23 mouse cellular contexts compared by ENCODE assay signal in genomic region chr2:57396061-57396460, GRCm38 (mm10).
DNase-seq lines count a peak whose midpoint lies in the region; ATAC-seq lines count a peak whose summit lies in the region.
"Had no signal": no experiment of that assay in that cellular context is flagged by ENCODE, and none has a peak within 500 bp of the region (broad histone marks: within the 10 kb centered on the region; RNA-seq: fewer than 3 reads in every experiment).

No protein-coding gene starts in this region.

- no peak overlapping the region for H3K27ac ChIP-seq in kidney, embryonic 16.5 days (ENCODE audit: low read length)
- no peak overlapping the region for H3K27ac ChIP-seq in forebrain, embryonic 12.5 days
- H3K27ac ChIP-seq: embryonic facial prominence, embryonic 15.5 days; forebrain, embryonic 10.5 days; forebrain, embryonic 15.5 days; heart, embryonic 15.5 days; hindbrain, embryonic 14.5 days had no signal

- no peak overlapping the region for H3K4me3 ChIP-seq in kidney, embryonic 16.5 days (ENCODE audit: low read length)
- no peak overlapping the region for H3K4me3 ChIP-seq in forebrain, embryonic 12.5 days (replicated peaks)
- H3K4me3 ChIP-seq: embryonic facial prominence, embryonic 15.5 days; erythroblast, embryonic 14.5 days; forebrain, embryonic 10.5 days; forebrain, embryonic 15.5 days; heart, embryonic 15.5 days had no signal

- no peaks in the 10 kb centered on the region for H3K27me3 ChIP-seq in kidney, embryonic 16.5 days (ENCODE audit: insufficient read depth, low read length)
- H3K27me3 ChIP-seq in forebrain, embryonic 12.5 days = no peaks in the 10 kb centered on the region
- H3K27me3 ChIP-seq: CH12.LX; embryonic facial prominence, embryonic 15.5 days; forebrain, embryonic 15.5 days; heart, embryonic 15.5 days had no signal

- intact Hi-C loops in left cerebral cortex, postnatal 4 days (cut with DNase I) = no loop called here
- intact Hi-C loops in left cerebral cortex, postnatal 25 days (cut with DNase I) = no loop called here

- H3K36me3 ChIP-seq in kidney, embryonic 16.5 days (ENCODE audit: insufficient read depth, low read length) = no peaks in the 10 kb centered on the region
- no peaks in the 10 kb centered on the region for H3K36me3 ChIP-seq in forebrain, embryonic 12.5 days (replicated peaks)
- H3K36me3 ChIP-seq: embryonic facial prominence, embryonic 15.5 days; forebrain, embryonic 10.5 days; forebrain, embryonic 15.5 days; heart, embryonic 15.5 days had no signal

- DNase-seq in cerebellum, postnatal 14 days = peak; percentile 56 to 68
- no peak for DNase-seq in cerebellum, adult 9-11 months
- DNase-seq in kidney, adult 18-20 months = peak; percentile 25
- peak; percentile 31 for DNase-seq in left cerebral cortex, postnatal 4 days
- DNase-seq in left cerebral cortex, postnatal 25 days (ENCODE audit: low spot score in 2 of 2) = no peak
- DNase-seq in adrenal gland, adult 18-20 months (ENCODE audit: low spot score in 2 of 2) = no peak
- DNase-seq: adrenal gland, postnatal 10 days; cerebellum, adult 11-12 months; cerebellum, adult 9-10 months; embryo, embryonic 11 days; gastrocnemius, postnatal 36 days; heart, adult 18-20 months; heart, postnatal 14 days had no signal

- ATAC-seq in kidney, embryonic 16.5 days (ENCODE audit: low FRiP score, low TSS enrichment) = no peak
- no peak for ATAC-seq in forebrain, embryonic 12.5 days (ENCODE audit: low FRiP score)
- ATAC-seq: forebrain, embryonic 15.5 days had no signal

- no peaks in the 10 kb centered on the region for H3K4me1 ChIP-seq in kidney, embryonic 16.5 days (ENCODE audit: insufficient read depth, low read length)
- no peaks in the 10 kb centered on the region; the same call in 1 of the 2 replicates for H3K4me1 ChIP-seq in forebrain, embryonic 12.5 days
- H3K4me1 ChIP-seq: embryonic facial prominence, embryonic 15.5 days; forebrain, embryonic 10.5 days; forebrain, embryonic 15.5 days; heart, embryonic 15.5 days had no signal

- H3K9me3 ChIP-seq in kidney, embryonic 16.5 days (ENCODE audit: low read length) = no peaks in the 10 kb centered on the region
- H3K9me3 ChIP-seq in forebrain, embryonic 12.5 days = 0 out of 2 replicates have a peak, but pooled peaks cover 4% of the 10 kb centered on the region
- H3K9me3 ChIP-seq: embryonic facial prominence, embryonic 15.5 days; forebrain, embryonic 15.5 days; heart, embryonic 15.5 days had no signal

- 87% methylated on average over 13 of the region's 13 CpGs for WGBS in kidney, embryonic 16.5 days
- WGBS in forebrain, embryonic 12.5 days = 87% methylated on average over 13 of the region's 13 CpGs

- no peak overlapping the region for H3K9ac ChIP-seq in kidney, embryonic 16.5 days (replicated peaks; ENCODE audit: low read length)
- H3K9ac ChIP-seq in forebrain, embryonic 12.5 days = no peak overlapping the region
- H3K9ac ChIP-seq: embryonic facial prominence, embryonic 15.5 days; forebrain, embryonic 15.5 days; heart, embryonic 15.5 days; hindbrain, embryonic 14.5 days had no signal

- H3K4me2 ChIP-seq in kidney, embryonic 16.5 days (replicated peaks; ENCODE audit: low read depth, low read length) = no peak overlapping the region
- H3K4me2 ChIP-seq in forebrain, embryonic 12.5 days = no peak overlapping the region
- H3K4me2 ChIP-seq: embryonic facial prominence, embryonic 15.5 days; forebrain, embryonic 15.5 days; heart, embryonic 11.5 days; heart, embryonic 15.5 days; hindbrain, embryonic 14.5 days had no signal

Comparison
In these comparisons a context has a peak if more than half of its experiments do, and no peak if none do; other contexts are left out.
1. DNase-seq: peak in cerebellum, postnatal 14 days (2 of 2), kidney, adult 18-20 months (single experiment) and left cerebral cortex, postnatal 4 days (single experiment); none in cerebellum, adult 9-11 months (single experiment), left cerebral cortex, postnatal 25 days (0 of 2) and adrenal gland, adult 18-20 months (0 of 2).